Mouse (Mus musculus) hematopoietic stem cell, adult 5-6 weeks (primary cell): ENCODE results near the gene Ltc4s. TPM values are rescaled to one million over a fixed set of nuclear protein-coding genes. Genes with fewer than 3 reads are reported as not detected.

ENCODE experiments used
- ATAC-seq, 2 experiments: fragments of 125-278 bp in 1 of 2; replicated peaks in 1 of 2; 2 replicates each; pipeline ENCODE4 v1.8.0; 2016 to 2017; ENCODE audit warnings: inconsistent platforms in 2 of 2, mild to moderate bottlenecking in 2 of 2, moderate number of reproducible peaks in 2 of 2, low read depth in 1 of 2, moderate TSS enrichment in 1 of 2; ENCODE audit not compliant: low FRiP score in 2 of 2, poor library complexity in 2 of 2, severe bottlenecking in 2 of 2, insufficient read depth in 1 of 2, low TSS enrichment in 1 of 2
- total RNA-seq: library from RNA; stranded (forward); fragments of 172-1452, 232-1000 nt; gene quantifications from 2 replicates; pipeline ENCODE4 v1.2.3, GENCODE M21; 2017

Ltc4s gene
- total RNA-seq, 1 experiment from 2014 or later: 12.0 TPM

DNA sequence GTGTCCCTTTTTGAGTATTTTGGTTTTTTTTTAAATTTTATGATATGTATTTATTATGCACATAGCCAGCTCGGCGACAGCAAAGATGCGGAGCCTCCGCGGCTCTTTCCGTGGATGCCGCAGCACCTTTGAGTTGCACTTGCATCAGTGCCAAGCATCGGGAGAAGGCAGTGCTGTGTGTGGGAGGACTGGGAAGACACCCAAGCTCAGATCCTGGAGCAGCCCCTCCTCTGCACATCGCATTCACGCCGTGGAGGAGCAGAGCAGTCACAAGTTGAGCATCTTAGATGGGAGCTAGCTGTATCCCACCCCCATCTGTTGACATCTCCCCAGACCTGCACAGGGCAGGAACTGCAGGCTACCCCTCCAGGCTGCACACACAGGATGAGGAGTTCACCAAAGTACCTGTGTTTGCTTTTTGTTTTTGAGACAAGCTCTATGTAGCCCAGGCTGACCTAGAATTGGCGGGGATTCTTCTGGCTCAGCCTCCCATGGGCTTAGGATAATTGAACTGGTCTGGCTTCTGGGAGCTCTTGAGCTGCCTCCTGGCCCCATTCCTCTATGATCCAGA lies 15.7 kb upstream of the Ltc4s start:
- ATAC-seq: no peak

DNA sequence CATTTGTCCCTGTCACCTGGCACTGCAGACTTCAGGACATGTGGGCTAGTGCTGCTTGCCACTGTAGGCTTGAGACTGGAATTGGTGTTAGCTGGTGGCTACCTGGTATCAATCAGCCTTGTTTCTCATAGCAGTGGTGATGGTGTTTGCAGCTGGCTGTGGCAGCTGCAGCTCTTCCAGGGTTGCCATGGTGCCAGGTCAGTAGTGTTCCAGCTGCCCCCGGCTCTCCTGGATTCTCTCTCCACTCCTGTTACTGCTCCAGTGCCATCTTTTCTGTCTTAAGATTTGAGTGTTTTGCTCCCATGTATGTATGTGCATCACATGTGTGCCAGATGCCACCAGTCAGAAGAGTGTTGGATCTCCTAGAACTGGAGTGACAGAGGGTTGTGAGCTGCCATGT lies 15.0 kb upstream of the Ltc4s start:
- ATAC-seq: no peak

GRCm38 (mm10) chr11:50252684-50253265 lies 14.4 kb upstream of the Ltc4s start:
- ATAC-seq: no peak

DNA sequence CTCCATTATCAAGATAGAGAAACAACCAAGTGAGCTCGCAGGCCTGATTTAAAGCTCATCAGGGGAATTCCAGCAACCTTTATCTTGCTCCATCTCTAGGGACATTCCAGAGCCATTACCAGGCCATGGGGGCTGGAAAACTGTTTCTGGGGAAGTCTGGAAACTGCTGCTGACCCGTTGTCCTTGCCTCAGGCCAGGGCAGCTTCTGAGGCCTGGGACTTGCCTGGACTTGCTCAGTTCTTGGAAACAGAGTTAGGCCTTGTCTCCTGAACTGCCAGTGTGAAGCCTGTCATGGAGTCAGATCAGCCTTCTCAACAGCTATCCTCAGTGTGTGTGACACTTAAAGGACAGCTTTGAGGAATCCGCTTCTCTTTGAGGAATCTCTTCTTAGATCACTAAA lies 13.8 kb upstream of the Ltc4s start:
- no peak for ATAC-seq

DNA sequence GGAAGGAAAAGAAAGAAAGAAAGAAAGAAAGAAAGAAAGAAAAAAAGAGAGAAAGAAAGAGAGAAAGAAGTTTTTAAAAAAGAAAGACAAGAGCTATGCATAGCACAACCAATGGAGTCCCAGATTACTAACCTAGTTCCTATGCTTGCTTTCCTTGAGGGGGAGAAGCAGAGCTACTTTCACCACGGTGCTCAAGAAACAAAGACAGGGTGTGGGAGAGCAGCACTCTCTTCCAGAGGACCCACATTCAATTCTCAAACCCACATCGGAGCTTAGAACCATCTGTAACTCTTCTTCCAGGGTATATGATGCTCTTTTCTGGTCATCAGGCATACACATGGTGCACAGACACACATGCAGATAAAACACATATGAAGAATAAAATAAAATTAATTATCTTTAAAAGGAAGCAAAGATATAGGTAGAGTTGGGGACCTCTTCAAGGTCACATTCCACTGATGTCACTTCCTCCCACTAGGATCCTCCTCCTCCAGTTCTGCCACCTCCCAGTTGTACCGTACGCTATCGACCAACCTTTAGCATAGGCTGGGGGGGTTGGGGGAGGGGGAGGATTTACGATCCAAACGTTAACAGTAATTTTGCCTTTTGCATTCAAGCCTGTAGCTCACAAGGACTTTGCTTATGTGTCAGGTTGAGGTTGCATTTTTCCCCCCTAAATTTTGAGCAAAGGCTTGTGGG lies 10.2 kb upstream of the Ltc4s start:
- no peak for ATAC-seq

GRCm38 (mm10) chr11:50245269-50245668 lies 6.9 kb upstream of the Ltc4s start:
- ATAC-seq: no peak

- no peak for ATAC-seq
Measured at GRCm38 (mm10) chr11:50243926-50244325, 5.5 kb upstream of the Ltc4s start.

- peak; percentile 48 to 51 for ATAC-seq
Measured at GRCm38 (mm10) chr11:50240235-50240911, 2.0 kb upstream of the Ltc4s start.

- no peak for ATAC-seq
Measured at GRCm38 (mm10) chr11:50238821-50239791, 690 bp upstream of the Ltc4s start.

- no peak for ATAC-seq
Measured at GRCm38 (mm10) chr11:50236937-50237835, 1.2 kb downstream of the Ltc4s start.

GRCm38 (mm10) chr11:50236540-50236936 lies 1.9 kb downstream of the Ltc4s start:
- peak; percentile 55 to 59 for ATAC-seq

- ATAC-seq: no peak
Measured at GRCm38 (mm10) chr11:50234606-50235005, 3.8 kb downstream of the Ltc4s start.

- ATAC-seq: no peak
Measured at GRCm38 (mm10) chr11:50233993-50234392, 4.4 kb downstream of the Ltc4s start.

DNA sequence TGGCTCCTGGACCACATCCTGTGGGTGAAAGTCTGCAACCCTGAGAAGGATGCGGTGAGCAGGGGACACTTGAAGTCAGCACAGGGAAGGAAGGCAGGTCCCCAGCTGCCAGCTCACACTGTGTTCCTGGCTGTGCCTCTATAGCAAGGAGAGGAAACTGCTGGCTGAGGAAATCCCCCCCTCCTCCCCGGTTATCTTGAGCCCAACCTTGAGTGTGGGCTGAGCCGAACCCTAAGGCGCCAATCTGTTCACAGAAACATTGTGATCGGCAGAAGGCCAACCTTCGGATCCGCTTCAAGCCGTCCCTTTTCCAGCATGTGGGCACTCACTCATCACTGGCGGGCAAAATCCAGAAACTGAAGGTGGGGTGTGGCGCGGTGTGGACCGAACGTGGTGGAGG lies 5.4 kb downstream of the Ltc4s start:
- ATAC-seq: peak; percentile 71 to 86

GRCm38 (mm10) chr11:50231411-50231810 lies 7.0 kb downstream of the Ltc4s start:
- ATAC-seq: no peak

DNA sequence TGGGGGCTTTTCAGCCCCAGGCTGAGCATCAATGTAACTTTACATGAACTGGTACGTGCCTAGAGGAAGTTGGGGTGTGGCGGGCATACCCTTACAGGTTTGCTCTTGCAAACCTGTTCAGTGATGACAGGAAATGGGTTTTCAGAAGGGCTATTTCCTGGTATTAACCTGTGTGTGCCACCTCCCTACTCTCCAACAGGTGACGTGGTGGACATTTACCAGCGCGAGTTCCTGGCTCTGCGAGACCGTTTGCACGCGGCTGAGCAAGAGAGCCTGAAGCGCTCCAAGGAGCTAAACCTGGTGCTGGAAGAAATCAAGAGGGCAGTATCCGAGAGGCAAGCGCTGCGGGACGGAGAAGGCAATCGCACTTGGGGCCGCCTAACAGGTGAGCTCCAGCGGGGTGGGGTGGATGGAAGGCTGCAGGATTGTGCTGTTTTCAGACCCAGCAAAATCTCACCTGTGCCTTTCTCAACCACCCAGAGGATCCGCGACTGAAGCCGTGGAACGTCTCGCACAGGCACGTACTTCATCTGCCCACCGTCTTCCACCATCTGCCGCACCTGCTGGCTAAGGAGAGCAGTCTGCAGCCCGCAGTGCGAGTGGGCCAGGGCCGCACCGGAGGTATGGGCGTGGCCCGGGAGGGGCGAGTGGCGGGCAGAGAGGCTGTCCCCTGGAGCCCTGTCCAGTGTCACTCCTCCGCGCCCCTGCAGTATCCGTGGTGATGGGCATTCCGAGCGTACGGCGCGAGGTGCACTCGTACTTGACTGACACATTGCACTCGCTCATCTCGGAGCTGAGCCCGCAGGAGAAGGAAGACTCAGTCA lies 7.7 kb downstream of the Ltc4s start:
- no peak for ATAC-seq
